Mouse (Mus musculus) monocyte, adult 2 months (primary cell): ENCODE results near the gene Ptpn14.

Experiments used
- DNase-seq, 2 experiments: peaks; one replicate each; pipeline ENCODE4 v3.0.0; 2022; ENCODE audit warnings: low spot score in 2 of 2, low read depth in 1 of 2

Gene Ptpn14

GRCm38 (mm10) chr1:189806533-189807297 is 78.6 kb downstream of the Ptpn14 start:
- DNase-seq = no peak

GRCm38 (mm10) chr1:189808015-189808414 is 79.9 kb downstream of the Ptpn14 start:
- DNase-seq = no peak

GRCm38 (mm10) chr1:189808453-189808852 is 80.4 kb downstream of the Ptpn14 start:
- no peak for DNase-seq

GRCm38 (mm10) chr1:189811778-189812177 is 83.7 kb downstream of the Ptpn14 start:
- DNase-seq = no peak

- no peak for DNase-seq
These were observed 86.3 kb downstream of the Ptpn14 start for GRCm38 (mm10) chr1:189814385-189814784.

DNA sequence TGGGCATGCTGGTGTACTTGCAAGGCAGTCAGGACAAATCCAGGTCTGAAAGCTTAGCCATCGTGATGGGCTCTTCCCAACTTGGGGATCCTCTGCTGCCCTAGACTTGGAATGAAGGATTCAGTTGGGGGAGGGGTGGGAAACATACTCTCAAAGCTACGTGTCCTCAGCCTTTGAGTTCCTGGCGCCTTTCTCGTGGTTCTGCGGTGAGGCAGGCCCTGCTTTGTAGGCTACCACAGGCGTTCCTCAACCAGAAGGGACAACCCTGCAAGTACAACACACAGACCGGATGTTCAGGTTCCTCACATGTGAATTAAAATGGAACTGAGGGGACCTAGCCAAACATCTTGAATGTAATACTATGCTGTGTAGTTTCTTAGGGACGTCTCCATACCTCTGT is 89.0 kb downstream of the Ptpn14 start:
- DNase-seq = no peak

DNA sequence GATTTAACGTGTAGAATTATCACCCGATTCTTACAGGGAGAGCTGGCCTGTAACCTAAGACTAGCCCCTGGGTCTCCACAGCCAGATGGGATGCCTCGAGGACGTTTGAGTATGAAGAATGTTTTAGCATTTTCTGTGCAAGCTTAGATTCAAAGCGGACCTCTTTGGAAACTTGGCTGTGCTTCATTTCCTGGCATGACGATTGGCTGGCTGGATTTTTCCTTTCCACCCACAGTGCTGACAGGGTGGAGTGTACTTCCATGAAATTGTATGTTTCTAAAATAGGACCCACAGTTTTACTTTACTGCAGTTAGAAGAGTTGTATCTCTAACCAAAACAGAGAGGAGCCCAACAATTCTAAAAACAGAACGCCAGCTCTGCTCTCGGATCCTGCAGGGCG is 89.7 kb downstream of the Ptpn14 start:
- DNase-seq = no peak

DNA sequence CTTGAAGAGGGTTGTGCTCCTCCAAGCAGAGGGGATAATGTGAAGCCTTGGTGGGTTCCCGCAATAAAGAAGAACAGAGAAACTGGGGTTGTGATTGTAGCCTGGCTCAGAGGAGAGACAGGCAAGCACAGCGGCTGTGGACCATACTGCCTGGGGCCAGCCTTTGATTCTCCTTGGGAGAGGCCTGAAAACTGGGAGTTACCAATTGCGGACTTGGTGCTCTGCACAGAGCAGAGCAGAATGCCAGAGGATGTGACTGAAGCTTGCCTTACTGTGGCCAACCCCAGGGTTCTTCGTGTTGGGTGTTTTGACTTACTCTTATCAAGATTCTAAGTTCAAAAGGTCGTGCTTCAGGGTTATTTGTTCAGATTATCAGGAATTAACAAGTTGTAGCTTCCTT is 92.0 kb downstream of the Ptpn14 start:
- DNase-seq = no peak

DNA sequence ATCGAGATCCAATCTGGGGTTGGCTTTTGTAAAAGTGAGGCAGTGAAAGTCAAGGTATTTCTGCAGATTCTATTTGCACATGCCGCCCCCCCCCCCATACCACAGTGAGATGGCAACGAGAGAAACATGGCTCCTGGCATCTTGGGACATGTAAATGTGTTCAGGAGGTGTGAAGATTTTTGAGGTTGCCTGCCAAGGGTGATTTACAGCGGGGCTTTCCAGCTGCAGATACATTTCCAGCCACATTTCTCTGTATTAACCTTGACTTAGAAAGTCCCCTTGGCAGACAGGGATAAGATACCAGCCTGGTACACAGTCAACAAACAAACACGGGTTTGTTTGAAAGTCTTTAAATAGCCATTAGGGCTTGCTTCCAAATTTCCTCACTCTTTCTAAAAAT is 96.4 kb downstream of the Ptpn14 start:
- no peak for DNase-seq

DNA sequence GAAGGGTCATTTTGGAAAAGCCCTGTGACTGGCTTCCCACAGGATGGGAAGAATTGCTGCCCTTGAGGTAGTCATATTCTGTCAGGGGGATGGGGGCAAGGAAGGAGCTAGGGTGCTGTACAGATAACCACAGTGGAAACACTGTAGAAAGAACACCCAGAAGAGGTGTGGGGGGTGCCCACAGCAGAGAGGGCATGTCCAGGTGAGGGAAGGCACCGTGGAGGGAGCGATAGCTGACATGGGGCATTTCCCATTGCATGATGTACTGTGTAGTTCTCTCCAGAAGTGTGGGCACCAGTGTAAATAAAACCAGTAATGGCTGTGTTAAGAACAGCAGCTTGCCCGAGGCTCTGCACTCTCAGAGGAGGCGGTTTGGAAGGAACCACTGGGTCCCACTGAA is 102.3 kb downstream of the Ptpn14 start:
- no peak for DNase-seq

DNA sequence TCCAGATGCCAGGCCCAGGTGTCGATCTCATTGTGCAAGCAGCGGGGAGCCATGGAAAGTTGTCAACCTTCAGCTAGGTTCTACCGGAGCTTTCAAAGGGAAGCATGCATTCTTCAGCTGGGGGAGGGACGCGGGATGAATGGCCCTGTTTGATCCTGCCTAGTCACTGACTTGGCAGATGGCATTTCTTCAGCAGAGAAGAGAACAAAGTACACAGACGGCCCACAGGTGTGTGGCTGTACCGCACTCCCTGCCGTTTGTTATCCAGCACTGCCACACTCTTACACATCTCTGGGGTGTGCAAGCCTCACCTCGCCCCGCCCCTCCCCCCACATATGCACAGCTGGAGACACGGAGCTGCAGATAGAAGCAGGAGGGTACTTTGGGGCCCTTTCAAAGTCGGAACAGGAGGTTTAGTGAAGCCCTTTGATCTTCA is 102.7 kb downstream of the Ptpn14 start:
- DNase-seq = no peak

DNA sequence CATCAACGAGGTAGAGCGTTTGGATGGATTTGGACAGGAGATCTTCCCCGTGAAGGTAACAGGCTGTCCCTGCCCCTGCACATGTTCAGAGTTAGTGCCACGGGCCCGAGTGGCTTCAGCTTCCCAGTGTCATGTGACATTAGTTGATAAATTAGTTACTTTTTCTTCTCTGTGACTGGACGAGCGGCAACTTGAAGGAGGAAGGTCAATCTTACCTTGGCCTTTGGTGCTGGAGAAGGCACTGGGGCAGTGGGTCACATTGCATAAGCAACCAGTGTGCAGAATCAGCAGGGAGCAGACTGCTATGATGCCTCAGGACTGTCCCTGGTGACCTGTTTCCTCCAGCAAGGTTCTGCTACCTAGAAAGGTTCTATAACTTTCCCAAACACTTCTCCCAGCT is 105.3 kb downstream of the Ptpn14 start:
- no peak for DNase-seq

GRCm38 (mm10) chr1:189834166-189834565 is 106.1 kb downstream of the Ptpn14 start:
- no peak for DNase-seq

GRCm38 (mm10) chr1:189846319-189846718 is 118.3 kb downstream of the Ptpn14 start:
- no peak for DNase-seq

DNA sequence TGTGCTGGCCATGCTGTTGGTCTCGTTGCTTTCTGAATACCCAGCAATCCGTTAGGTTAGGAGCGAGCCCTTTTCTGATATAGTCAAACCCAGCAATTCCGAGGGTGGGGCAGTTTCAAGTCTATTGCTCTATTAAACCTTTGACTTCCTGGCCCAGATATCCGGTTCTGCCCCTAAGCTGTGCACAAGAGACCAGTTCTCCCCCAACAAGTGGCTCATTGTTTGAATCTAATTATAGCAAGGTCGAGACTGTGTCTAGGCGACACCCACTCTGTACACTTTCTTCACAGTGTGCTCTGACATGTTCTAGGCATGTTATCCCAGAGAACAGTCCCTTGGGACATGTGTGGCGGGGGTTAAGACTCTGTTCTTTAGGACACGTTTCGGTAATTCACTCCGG is 121.5 kb downstream of the Ptpn14 start:
- DNase-seq = no peak

DNA sequence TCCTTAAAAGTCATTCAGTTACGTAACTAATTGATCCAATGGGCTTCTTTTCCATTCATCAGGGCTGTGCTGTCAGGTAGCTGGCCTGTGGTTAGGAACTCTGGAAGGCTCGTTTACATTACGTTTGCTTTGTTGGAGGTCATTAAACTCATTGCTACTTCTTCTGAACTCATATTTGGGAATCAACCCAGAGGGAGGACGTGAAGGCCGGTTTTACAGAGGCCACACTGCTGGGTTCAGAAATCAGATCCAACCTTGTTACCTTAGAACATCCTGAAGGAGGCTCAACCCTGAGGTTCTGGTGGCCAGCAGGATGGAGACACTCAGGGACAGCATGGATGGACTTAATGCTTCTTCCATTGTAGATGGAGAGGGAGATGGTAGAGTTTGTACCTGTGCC is 124.0 kb downstream of the Ptpn14 start:
- DNase-seq = no peak

DNA sequence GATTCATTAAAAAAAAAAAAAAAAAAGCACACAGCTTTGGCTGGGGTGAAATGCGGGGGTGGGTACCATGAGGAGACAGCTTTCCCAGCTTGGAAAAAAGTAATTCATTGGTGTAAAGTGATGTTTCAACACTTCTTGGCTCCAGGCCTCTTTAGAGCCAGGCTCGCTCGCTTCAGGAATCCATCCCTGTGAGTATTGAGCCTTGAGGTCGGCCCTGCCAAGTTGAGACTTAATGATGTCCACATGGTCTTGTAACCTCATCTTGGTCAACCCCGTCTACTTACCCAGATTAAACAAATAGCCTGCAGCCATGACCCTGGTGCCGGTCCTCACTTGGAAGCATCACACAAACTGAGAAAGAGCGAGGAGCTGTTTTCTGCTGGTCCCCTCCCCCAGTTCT is 124.4 kb downstream of the Ptpn14 start:
- DNase-seq = no peak

GRCm38 (mm10) chr1:189854646-189855045 is 126.6 kb downstream of the Ptpn14 start:
- DNase-seq = no peak

- DNase-seq = no peak
These were observed 127.7 kb downstream of the Ptpn14 start for GRCm38 (mm10) chr1:189855739-189856138.

DNA sequence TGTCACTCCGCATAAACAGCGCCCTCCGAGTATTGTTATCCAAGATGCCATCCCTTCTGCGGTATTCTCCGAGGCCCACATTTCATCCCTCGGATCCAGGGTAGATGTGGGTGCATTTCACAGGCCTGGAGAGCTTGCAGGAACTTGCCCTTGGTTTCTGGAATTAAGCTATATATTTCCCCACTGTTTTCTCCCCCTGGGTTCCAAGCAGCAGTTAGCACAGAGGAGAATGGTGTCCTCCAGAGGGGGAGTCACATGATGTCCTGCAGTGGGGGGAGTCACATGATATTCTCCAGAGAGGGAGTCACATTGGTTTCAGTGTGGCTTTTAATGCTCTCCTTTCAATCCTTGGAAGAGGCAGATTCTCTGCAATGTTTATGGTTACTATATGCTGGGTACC is 130.3 kb downstream of the Ptpn14 start:
- no peak for DNase-seq

- no peak for DNase-seq
These were observed 132.3 kb downstream of the Ptpn14 start for GRCm38 (mm10) chr1:189860112-189860941.

DNA sequence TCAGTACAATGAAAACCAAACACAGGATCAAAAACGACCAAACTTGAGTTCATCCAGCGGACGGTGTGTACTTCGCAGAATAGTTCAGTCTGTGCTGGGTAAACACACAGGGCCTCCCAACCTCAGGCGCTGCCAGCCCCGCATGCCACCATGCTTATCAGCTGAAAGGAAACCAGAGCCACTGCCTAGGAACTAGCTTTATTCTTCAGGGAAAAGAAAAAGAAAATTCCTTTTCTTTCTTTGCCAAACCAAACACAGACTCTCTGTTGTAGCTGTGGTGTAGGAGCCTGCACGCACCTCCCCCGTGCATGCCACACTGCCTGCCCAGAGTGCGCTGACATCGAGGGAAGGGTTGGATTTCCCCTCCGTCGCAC is 132.9 kb downstream of the Ptpn14 start:
- no peak for DNase-seq

- no peak for DNase-seq
These were observed 135.7 kb downstream of the Ptpn14 start for GRCm38 (mm10) chr1:189863727-189864126.
